Mouse (Mus musculus) kidney, postnatal 25 days (tissue): ENCODE measurements around the gene Gan.
A peak's percentile ranks its signal among the peaks of the same experiment; 100 is the strongest.

Experiments used
- DNase-seq, 2 experiments: peaks; one replicate each; pipeline ENCODE4 v3.0.0; 2021; ENCODE audit warnings: mixed read lengths in 2 of 2

Gan gene

DNA sequence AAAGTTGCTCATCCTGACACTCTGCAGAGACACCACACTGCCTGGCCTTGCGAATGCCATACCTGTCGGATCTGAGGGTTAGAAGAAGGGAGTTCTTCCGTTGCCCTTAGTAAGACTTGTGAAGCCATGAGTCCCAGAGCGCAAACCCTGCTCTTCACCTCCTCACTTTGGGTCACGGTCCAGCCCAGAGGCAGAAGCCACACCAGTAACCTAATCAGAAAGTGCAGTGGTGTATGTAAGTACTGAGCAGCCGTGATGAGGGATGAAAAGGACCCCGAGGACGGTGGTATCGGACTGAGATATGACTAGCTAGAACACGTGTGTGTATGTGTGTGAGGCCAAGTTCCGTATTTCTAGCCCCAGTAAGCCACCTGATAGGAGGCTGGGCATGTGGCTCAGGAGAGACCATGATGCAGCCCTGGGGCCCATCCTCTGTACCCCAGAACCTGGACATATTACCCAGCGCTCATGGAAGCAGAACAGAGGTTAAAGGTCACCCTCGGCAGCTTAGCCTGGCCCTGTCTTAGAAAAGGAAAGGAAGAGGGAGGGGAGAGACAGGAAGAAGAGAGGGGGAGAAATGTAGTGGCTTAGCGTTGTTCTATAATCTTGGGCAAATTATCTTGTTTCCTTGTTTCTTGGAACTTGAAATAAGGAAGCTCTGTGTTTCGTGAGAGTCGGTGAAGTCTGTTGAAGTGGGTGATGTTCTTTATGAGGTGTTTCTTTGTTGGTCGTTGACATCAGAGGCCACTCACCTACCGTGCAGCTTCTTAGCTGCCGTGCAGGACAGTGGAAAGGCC is 43.5 kb downstream of the Gan start:
- DNase-seq, result no peak

DNA sequence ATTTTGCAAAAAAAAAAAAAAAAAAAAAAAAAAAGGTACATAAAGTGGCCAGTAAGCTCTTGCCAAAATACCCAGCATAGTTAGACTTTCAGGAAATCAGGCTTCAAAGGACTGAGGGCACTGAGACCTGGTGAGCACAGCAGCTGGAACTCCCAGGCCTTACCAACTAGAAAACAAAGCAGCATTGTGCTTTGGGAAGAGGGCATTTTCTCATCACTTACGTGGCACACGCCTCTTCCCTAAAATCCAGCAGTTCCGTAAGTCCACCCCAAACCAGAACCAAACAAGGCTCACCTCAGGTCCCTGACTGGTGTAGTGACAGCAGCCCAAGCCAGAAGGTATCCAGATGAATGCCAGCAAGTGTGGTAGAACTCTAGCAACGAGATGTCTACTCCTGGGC is 45.1 kb downstream of the Gan start:
- DNase-seq, result no peak

DNA sequence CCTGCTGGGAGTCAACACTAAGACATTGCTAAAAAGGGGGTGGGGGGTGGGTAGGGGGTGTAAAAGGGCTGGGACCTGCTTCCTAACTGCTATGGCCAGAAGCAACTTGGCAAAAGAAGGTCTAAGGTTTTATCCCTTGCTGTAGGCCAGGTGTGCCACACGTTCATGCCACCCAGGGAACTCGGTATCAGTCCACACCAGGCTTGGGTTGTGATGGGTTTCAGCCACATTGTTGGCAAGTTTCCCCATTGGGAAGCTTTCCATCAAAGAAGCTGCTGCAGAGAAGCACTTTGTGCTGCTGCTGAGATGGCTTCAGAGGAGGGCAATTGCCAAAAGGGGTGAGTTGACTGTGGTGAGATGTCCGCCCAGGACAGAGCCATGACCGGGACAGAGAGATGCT is 47.9 kb downstream of the Gan start:
- no peak for DNase-seq

DNA sequence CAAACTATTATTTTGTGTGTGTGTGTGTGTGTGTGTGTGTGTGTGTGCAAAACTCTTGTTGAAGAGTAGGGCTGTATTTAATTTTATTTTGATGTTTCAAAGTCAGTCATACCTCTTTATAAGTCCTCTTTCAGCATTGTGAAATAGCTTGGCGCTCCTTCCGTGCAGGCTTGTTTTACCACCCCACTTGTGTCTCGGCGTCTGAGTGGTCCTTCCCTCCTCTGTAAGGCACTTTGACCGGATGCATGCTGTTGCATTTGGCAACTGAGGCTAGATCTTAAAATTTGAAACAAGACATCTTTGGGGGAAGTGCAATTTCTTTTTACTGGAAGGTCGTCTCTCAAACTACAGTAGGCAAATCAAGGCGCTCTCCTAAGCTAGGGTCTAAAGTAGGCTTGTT is 48.7 kb downstream of the Gan start:
- DNase-seq, result no peak

DNA sequence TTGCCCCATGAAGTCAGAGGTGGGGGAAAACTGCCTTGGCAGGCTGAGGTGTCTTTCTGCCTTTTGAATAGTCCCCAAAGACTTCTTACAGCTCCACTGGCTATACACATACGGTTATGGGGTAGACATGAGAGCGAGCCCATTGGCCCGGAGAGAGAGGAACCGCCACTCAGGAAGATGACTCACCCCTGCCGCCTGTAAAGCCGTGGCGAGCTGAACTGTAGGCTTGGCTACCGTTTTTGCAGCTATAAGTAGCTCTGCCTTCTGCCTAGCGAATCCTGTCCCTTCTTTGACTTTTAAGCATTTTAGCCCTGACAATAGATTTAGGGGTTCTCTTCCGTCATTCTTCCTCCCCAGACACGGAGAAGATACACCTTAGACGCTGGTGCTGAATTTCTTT is 51.2 kb downstream of the Gan start:
- no peak for DNase-seq

DNA sequence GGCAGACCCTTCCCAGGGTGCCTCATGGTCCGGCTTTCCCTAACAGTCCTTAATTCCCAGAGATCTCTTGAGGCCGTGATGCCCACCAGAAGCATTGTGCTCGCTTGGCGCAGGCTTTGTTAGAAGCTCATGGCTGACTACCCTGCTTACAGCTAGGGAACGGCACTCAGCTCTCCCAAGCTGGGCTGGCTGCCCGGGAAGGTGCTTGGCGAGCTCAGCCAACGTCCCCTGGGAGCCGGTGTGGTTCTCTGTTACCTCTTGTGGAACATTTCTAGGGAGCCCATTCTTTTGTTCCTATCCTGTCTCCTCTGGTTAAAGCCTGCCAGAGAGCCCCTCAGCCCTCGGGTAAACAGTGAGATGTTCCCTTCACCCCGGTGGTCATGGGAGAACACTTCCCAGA is 54.2 kb downstream of the Gan start:
- DNase-seq, result no peak

DNA sequence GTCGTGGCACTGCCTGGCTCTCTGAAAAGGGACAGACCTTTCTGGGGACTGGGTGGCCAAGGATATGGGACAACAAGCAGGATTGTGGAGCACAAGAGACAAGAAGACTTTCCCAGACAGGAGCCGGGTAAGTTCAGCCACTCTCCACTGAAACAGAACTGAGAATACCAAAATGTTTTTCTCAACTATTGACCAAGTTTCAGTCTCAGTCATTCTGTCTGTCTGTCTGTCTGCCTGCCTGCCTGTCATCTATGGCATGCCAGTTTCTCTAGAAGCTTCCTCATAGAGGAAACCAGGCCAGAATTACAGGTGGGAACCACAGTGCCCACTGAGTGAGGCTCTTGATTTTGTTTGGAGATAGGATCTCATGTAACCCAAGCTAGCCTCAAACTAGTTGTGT is 59.8 kb downstream of the Gan start:
- DNase-seq, result no peak

DNA sequence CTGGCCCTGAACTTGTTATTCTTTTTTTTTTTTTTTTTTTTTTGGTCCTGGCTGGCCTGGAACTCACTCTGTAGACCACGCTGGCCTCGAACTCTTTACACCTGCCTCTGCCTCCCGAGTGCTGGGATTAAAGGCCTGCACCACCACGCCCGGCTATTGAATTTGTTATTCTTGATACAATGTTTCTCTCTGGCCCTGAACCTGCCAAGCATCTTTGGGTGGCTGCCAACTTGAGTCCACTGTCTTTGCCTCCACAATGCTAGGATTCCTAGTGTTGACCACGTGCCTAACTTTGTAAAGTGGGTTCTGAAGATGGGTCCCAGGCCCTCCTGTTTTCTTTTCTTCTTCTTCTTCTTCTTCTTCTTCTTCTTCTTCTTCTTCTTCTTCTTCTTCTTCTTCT is 64.5 kb downstream of the Gan start:
- DNase-seq, result peak; percentile 68 to 70

DNA sequence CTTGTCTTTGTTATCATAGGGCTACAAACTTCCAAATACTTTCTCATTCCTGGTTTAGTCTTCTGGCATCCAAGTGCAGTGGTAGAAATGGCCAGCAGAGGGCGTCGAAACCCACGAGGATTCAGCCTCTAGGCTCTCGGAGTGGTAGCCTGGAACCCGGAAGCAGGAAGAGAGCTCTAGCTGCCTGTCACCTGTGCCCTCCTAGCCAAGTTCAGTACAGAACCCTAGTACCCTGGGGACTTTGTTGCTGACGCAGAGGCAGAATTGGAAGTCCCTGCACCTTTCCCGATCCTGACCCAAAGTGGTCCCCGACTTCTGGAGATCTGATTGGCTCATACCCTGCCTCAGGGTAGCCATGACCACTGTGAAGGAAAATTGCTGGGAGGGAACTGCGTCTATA is 66.7 kb downstream of the Gan start:
- peak; percentile 90 to 95 for DNase-seq

DNA sequence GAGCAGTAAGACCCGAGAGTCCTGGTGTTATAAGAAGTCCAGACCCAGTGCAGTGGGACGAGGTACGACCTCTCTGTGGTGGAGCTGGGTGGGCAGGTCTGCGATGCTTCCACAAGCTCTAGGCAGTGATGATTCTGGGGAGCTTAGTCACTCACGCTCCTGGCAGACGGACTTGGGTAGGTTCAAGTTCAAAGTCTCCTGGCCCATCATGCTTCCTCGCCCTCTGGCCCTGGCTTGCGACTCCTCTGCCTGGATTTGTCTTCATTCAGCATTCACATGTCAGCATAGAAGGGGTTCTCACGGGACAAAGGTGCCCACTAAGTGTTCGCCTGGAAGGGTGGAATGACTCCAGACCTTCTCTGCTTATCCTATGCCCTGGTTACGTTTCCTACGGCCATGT is 68.4 kb downstream of the Gan start:
- peak; percentile 56 to 76 for DNase-seq

DNA sequence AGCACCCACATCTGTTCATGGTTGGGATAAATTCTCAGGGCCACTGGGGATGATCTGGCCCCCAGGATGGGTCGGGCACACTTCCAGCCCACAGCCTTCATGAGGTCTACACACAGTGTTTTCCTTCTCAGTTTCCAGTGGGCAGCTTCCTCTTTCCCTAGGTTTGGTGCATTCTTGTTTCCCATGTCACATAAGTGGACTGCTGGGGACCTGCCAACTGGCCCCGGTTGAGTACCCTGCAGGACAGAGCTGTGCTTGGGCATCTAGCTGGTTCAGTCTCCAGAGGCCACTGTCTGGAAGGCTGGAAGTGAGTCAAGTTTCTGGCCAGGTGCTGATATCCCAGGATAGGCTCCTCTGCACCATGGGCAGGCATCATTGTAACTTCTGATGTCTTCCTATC is 69.4 kb downstream of the Gan start:
- DNase-seq, result peak; percentile 36 to 51

DNA sequence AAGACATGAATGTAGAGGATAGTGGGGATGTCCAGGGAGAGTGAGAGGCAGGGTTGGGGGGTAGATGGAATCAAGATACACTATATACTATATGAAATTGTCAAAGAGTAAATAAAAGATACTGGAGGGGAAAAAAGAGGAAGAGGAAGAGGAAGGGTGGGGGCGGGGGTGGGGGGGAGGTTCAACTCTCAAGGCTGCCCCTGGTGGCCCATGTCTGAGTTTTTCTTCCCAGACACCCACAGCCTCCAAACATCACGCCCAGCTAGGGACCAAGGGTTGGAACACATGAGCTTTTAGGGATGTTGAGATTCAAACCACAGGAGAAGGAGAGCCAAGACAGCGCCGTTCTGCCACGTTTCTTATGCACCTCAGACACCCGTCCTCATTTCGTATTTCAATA is 75.3 kb downstream of the Gan start:
- DNase-seq, result no peak

DNA sequence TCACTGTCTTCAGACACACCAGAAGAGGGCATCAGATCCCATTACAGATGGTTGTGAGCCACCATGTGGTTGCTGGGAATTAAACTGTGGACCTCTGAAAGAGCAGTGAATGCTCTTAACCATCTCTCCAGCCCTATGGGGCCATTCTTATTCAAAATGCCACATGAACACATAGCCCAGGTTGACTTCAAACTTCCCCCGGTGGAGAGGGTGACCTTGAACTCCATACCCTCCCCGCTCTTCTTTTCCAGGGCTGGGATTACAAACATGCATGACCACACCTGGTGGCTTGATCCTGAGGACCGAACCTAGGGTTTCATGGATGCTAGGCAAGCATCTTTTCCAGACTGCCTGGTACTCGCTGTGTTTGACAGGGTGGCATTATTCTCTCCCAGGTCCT is 78.6 kb downstream of the Gan start:
- DNase-seq, result no peak

DNA sequence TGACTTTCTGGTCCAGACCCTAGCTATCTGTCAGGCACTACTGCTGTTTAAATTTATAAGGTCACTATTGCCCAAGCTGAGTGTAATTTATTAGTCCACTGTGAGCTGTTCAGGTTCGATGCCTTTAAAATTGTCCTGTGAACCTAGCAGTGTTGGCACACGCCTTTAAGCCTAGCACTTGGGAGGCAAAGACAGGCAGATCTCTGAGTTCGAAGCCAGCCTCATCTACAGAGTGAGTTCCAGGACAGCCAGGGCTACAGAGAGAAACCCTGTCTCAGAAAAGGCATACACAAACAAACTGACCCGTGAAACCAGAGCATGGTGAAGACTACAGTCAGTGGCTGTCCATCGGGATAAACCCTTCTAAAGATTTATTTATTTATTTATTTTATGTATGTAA is 82.4 kb downstream of the Gan start:
- no peak for DNase-seq

DNA sequence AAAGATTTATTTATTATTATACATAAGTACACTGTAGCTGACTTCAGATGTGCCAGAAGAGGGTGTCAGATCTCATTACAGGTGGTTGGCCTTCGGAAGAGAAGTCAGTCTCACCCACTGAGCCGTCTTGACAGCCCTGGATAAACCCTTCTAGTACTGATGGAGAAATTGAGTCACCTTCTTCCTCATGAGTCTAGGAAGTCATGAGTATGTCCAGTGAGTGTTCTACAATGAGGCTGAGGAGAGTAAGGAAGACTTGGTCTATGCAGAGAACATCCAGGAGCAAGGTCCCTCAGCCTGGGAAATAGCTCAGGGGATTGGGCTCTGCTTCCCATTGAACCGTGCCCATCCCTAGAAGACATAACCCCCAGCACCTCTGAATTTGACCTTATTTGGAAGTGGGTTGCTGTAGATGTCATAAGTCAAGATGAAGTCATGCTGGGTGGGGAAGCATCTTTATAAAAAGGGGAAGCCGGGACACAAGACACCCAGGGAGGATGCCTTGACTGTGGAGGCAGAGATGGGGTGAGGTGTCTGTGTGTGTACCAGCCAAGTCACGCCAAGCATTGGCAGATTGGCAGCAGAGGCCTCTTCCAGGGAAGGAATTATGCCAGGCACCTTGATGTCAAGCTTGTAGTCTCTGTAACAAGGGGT is 83.0 kb downstream of the Gan start:
- no peak for DNase-seq

DNA sequence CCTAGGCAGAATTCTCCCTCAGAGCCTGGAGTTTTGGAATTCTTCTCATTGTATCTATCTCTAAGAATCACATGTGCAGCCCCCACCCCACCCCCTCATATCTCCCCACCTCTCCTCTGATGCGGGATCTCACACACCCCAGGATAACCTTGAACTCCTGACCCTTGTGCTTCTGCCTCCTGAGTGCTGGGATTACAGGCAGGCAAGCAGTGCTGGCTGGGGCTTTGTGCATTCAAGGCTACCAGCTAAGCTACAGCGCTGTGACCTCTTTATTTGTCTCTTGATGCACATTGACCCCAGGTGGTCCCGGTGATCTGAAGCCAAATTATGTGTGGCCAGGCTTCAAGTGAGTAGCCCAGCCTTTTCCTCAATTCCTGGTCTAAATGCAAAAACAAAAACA is 83.9 kb downstream of the Gan start:
- no peak for DNase-seq

DNA sequence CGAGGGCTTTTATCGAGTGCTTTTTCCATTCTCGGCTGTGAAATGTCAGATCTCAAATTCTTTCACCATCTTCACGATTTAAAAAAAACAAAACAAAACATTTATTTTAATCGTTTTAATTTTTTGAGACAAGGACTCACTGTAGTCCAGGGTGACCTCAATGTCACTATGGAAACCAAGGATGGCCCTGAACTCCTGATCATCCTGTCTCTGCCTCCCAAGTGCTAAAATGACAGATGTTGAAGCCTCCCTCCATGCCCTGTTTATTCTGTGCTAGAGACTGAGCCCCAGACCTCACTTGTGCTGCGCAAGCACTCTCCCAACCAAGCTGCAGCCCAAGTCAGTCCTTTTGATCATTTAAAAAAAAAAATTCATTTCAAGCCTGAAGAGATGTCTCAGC is 84.4 kb downstream of the Gan start:
- DNase-seq, result no peak

DNA sequence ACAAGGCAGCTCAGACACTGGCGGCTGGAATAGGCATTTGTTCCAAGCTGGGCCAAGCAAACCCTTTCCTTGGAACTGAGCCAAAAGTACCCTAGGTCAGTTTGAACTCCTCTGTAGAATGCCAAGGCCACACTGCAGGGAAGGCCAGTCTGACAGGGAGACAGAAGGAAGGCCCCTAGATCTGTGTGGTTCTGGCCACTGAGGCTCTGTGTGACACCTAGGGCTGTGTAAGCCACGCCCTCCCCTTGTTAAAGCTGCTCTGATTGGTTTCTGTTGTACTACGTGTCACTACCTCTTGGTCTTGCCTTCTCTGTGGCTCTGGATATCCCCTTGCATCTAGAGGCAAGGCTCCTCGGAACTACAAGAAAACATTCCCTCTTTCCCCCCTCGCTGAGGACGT is 86.7 kb downstream of the Gan start:
- no peak for DNase-seq

DNA sequence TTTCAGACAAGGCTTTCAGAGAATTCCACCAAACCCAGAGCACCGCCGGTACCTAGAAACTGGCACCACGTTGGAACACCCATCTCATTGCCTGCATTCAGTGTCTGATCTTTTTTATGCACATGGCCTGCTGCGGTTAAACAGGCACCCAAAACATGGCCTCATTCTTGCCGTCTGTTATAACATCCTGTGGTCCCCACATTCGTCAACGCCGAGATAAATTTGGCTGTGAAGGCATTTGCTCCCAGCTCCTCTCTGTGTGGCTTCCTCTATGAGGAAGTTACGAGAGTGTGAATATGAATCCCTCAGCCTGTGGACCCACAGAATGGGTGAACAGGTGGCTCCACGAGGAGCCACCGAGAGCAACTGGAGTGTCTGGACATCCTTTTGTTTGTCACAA is 90.4 kb downstream of the Gan start:
- DNase-seq, result no peak

DNA sequence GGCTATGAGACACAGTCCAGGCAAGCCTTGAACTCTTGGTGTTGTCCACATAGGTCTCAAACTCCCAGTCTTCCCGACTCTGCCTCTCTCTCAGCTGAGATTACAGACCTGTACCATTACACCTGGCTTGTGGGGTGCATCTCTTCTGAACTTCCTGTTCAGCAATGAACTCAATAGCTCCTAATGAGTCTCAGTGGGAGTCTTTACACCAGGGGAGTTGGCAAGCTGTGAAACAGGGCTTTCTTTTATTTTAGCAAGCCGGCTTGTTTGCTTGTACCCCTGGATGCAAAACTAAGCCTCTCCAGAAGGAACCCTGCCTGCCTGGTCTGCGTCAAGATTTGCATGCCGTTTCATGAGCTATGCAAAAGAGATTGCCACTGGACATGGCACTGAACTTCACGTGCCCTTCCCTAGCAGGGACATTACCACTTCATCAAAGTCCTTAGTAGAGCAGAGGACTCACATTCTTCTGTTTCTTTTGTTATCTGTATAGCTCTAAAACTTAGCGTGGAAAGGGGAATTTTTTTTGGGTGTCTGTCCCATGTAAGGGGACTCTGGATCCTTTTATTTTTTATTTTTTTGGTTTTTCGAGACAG is 93.2 kb downstream of the Gan start:
- DNase-seq, result no peak

DNA sequence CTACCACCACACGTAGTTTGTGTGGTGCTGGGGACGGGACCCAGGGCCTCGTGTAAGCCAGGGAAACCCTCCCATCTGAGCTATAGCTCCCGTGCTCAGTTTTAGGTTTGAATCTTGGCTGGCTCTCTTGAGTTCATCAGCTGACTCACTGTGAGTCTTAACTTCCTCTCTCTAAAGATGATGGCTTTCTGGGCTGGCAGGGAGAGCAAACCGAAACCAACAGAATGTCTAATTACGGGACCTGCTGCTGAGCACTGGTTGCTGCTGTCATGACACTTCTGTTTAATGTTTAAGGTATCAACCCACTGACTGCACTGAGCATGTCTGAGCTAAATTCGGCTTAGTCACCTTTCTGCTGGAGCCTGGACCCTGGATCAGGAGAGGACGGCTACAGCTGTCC is 94.7 kb downstream of the Gan start:
- no peak for DNase-seq

DNA sequence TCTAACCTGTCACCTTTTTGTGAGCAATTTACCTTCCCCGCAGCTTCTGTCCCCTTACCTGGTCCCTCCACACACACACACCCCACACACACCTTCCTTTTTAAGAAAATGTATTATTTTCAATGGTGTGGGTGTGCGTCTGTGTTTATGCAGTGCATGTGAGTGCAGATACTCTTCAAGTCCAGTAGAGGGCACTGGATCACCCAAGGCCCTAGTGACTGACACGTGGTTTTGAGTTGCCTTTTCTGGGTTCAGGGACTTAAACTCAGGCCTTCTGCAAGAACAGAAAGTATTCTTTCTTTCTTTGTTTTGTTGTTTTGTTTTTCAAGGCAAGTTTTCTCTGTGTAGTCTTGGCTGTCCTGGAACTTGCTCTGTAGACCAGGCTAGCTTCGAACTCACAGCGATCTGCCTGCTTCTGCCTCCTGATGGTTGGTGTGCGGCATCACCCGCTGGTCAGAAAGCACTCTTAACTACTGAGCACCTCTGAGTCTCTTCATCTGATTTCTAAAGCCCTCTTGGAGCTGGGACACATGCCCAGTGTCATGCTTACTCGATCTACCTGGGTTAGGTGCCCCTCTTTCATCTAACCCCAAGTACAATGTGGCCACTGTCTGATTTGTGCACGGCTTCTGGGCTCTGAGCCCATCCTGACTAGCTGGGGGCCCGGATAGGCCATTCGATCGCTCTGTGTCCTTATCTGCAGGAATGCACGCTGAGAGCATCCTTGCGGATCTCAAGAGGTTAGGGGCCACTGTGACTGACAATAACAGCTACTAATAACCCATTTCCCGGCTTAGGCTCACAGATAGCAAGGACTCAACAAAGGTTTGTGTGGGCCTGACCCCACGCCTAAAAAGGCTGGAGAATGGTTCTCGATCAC is 95.7 kb downstream of the Gan start:
- DNase-seq, result no peak

DNA sequence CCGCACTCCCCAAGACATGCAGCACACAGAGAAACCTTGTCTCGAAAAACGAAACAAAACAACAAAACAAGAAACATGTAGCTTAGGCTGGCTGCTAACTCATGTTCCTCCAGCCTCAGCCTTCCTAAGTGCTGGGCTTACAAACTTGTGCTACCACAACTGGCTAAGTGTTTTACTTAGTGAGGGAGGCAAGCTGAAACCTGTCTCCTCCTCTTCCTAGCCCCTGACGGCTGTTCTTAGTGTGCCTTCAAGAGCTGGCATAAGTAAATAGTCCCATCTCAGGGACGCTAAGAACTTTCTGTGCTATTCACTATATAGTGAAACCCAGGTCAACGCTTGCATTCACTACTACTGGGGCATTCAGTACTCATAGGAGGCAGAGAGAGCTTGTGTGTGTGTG is 96.6 kb downstream of the Gan start:
- no peak for DNase-seq
